Mouse (Mus musculus): ENCODE measurements at regions not wholly inside any gene's neighbourhood (a gene's known extent, or its start where the extent isn't known, plus 50 kb on each side); places are given as distances from the start of the nearest gene placed in this dataset.

DNA sequence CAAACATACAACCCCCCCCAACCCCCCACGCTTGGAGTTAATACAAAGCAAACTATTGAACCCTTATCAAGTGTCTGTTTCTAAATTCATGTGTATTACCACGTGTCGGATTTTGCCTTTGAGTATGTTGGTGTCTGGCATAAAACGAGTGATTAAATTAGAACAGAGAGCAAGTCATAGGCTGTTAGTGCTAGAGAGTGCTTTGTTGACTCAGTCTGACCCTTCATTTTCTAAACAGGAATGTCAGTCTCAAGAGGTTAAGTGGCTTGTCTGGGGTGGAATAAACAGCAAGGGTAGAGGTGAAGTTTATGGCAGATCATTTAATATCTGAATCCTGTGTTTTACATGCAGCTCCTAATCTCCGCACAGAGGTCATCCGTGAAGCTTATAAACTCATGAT lies 104.1 kb downstream of the Uchl5 start:
- no peak for DNase-seq (ENCODE audit: low read depth, low spot score)

DNA sequence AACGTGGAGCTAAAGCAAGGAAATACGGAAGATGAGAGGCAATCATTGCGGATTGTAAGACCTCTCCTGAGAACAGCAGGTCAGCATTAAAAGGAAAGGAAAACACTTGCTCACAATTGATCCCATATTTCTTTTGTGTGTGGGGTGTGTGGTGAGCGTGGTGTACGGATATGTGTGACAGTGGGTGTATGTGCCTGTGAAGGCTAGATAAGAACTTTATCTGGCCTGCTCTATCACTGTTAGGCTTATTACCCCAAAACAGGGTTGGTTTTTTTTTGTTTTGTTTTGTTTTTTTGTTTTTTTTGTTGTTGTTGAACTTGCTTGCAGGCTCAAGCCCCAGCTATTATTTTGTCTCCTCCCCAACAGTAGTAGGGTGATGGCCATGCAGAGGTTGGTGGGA lies 102.5 kb downstream of the Uchl5 start:
- no peak for DNase-seq (ENCODE audit: low read depth, low spot score)

- no peak for DNase-seq (ENCODE audit: low read depth, low spot score)
Measured at GRCm38 (mm10) chr1:143878266-143878665, 101.2 kb downstream of the Uchl5 start.

DNA sequence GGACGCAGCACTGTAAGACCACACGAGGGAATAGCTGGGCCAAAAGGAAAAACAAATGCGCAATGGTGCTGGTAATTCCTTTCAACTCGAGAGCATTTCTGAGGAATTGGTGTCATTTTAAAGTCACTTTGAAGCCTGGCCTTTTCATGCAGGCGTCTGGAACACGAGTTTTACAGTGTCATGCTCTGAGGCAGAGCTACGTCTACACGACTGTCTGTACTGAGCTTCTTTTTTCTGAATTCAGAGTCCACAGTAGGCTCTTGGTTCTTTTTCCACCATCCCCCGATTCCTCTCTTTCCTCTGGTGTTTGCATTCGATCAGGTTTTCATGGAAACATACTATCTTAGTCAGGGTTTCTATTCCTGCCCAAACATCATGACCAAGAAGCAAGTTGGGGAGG lies 83.2 kb downstream of the Uchl5 start:
- DNase-seq (ENCODE audit: low read depth, low spot score), result no peak

DNA sequence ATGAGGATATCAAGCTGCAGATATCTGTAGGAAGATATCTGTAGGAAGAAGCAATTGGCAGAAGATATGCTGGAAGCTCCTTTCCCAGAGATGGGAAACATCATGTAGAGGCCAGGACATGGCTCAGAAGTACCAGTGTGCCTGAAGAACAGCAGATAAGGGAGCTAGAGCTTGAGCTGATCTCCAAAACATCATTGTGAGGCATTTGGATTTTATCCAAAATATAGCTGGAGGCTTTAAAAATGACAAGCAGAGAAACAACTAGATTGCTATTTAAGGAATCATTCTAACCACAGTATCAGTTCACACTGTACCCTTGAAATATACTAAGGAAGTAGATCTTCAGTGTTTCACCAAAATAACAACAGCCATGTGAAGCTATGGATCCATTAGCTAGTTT lies 81.5 kb downstream of the Uchl5 start:
- DNase-seq (ENCODE audit: low read depth, low spot score), result no peak

All from CD4-positive helper T cell, adult 2 months (primary cell).